Mouse (Mus musculus) kidney, adult 2 months (tissue): ENCODE results near the gene Stn1.

Experiments used
- CTCF ChIP-seq: fragments of 200-500 bp; conservative IDR thresholded peaks from 2 replicates; pipeline ENCODE4 v1.5.1; 2011; ENCODE audit warnings: low read depth, mild to moderate bottlenecking, control low read depth, low read length, moderate library complexity, mixed read lengths; ENCODE audit not compliant: insufficient read depth, insufficient read length
- POLR2A ChIP-seq: fragments of 200-500 bp; IDR thresholded peaks from one replicate; pipeline ENCODE4 v1.6.1; 2011; ENCODE audit warnings: low read depth, low read length, control low read depth

- TF ChIP-seq CTCF = no peak
- no peak for TF ChIP-seq POLR2A
Measured at GRCm38 (mm10) chr19:47565994-47566393, 28.7 kb upstream of the Stn1 start.
